Comparison of ENCODE assay signal across 15 mouse cellular contexts in genomic region chr2:126475681-126476410, GRCm38 (mm10). TPM values are rescaled to one million over a fixed set of nuclear protein-coding genes. Genes with fewer than 3 reads are reported as not detected.
DNase-seq lines count a peak whose midpoint lies in the region; ATAC-seq and TF ChIP-seq lines count a peak whose summit lies in the region.
"Had no signal": no experiment of that assay in that cellular context is flagged by ENCODE, and none has a peak within 500 bp of the region (broad histone marks: within the 10 kb centered on the region; RNA-seq: fewer than 3 reads in every experiment).

No protein-coding gene starts in this region.

- TF ChIP-seq POLR2A in bone marrow, adult 2 months (IDR thresholded peaks at IDR 0.05; ENCODE audit: borderline replicate concordance, control insufficient read depth, low read depth, low read length) = no peak

- peak overlapping the region; percentile 80 for H3K27ac ChIP-seq in bone marrow, adult 2 months (ENCODE audit: control insufficient read depth, insufficient read depth, low read depth, low read length, poor library complexity)
- H3K27ac ChIP-seq in macrophage = peak overlapping the region; percentile 99
- H3K27ac ChIP-seq: embryonic facial prominence, embryonic 10.5 days; heart, adult 2 months; kidney, postnatal 0 days; midbrain, embryonic 12.5 days had no signal

- H3K4me1 ChIP-seq in bone marrow, adult 2 months (ENCODE audit: control insufficient read depth, insufficient read depth, low read length) = peaks cover 10% of the 10 kb centered on the region
- H3K4me1 ChIP-seq: embryonic facial prominence, embryonic 10.5 days; midbrain, embryonic 12.5 days had no signal

- peaks cover 77% of the 10 kb centered on the region for H3K79me2 ChIP-seq in macrophage (ENCODE audit: inconsistent target)

- no peak for TF ChIP-seq CTCF in bone marrow, adult 2 months (IDR thresholded peaks at IDR 0.05; ENCODE audit: control insufficient read depth, insufficient read depth, low read length)

- ATAC-seq in inflammation-experienced regulatory T-cells, adult 6 months = no peak

- no peak overlapping the region for H3K4me3 ChIP-seq in bone marrow, adult 2 months (replicated peaks; ENCODE audit: control insufficient read depth, low read depth, low read length)
- no peak overlapping the region for H3K4me3 ChIP-seq in macrophage (ENCODE audit: inconsistent target)
- H3K4me3 ChIP-seq: embryonic facial prominence, embryonic 10.5 days; heart, adult 2 months; midbrain, embryonic 12.5 days had no signal

- H3K36me3 ChIP-seq in macrophage (ENCODE audit: inconsistent target) = no peaks in the 10 kb centered on the region
- H3K36me3 ChIP-seq: embryonic facial prominence, embryonic 10.5 days; midbrain, embryonic 12.5 days had no signal

- DNase-seq in spleen, postnatal 36 days (ENCODE audit: low spot score in 2 of 2) = peak; percentile 44 to 46
- no peak for DNase-seq in spleen, postnatal 10 days (ENCODE audit: low spot score in 2 of 2)
- peak; percentile 47 for DNase-seq in thymus, postnatal 4 days
- DNase-seq in frontal cortex, postnatal 25 days (ENCODE audit: low spot score in 2 of 2) = no peak
- DNase-seq: adrenal gland, postnatal 14 days; cerebellum, postnatal 14 days; heart, postnatal 36 days had no signal

- WGBS in bone marrow, adult 2 months = 14% methylated on average over 11 of the region's 11 CpGs
- 5% methylated on average over 11 of the region's 11 CpGs for WGBS in macrophage (ENCODE audit: missing documents)

RNA-seq across cellular contexts. Expression of gene Atp8b4, which starts 24.6 kb away (rescaled TPM):
- 8.3 and 25.1 TPM in 2 replicates for polyA plus RNA-seq in bone marrow, adult 2 months (2011; ENCODE audit: insufficient read depth, insufficient read length, low replicate concordance, missing spikeins)
- 100 to 1,000 TPM in 16 of 26 experiments, 10 to 100 TPM in 10; 50.5 to 292 (median 131) TPM for total RNA-seq in macrophage (2018; cell fraction: chromatin; rRNA removed)
- 10 to 100 TPM in 24 of 26 experiments, 1 to 10 TPM in 2; 9.9 to 42.6 (median 30.2) TPM for total RNA-seq in macrophage (2018; cell fraction: cytosol; rRNA removed)
- 100 to 1,000 TPM in 13 of 26 experiments, 10 to 100 TPM in 13; 40.9 to 193 (median 96.7) TPM for total RNA-seq in macrophage (2018; cell fraction: nucleus; rRNA removed)
- 21.2 to 41.0 TPM (median 29.4 TPM) in 3 replicates for polyA plus RNA-seq in macrophage (2018)
- polyA plus RNA-seq in inflammation-experienced regulatory T-cells, adult 6 months (2017; shearing (Covaris generic)) = 1 to 10 TPM in 1 of 3 experiments, under 1 TPM in 2; 0.21 to 7.4 (median 0.91) TPM
- total RNA-seq: left cerebral cortex, postnatal 10 days had no signal

Comparison
In these comparisons a context has a peak if more than half of its experiments do, and no peak if none do; other contexts are left out.
1. DNase-seq: peak in spleen, postnatal 36 days (2 of 2) and thymus, postnatal 4 days (single experiment); none in spleen, postnatal 10 days (0 of 2) and frontal cortex, postnatal 25 days (0 of 2).